Mouse (Mus musculus) MEL-GATA-1-ER (cell line): ENCODE data around the gene Olfr1168.
"Not testable (repeated sequence)": the region's sequence is repeated elsewhere in the genome, so short reads cannot be mapped to it uniquely, and the experiment has no call there.

Experiments
- DNase-seq: peaks from one replicate; pipeline ENCODE4 v3.0.0-alpha.2; 2012; ENCODE audit warnings: low read depth; ENCODE audit errors: extremely low read depth

Olfr1168 gene

GRCm38 (mm10) chr2:88181580-88181979, at the start of gene Olfr1168:
Gene Olfr1168, plus strand, starts transcription at chr2:88181880.
- DNase-seq: no peak

- not testable (repeated sequence) for DNase-seq
These were observed 26.6 kb upstream of the Olfr1168 start, which contains the start of gene Olfr1167 for GRCm38 (mm10) chr2:88155093-88155492. Gene Olfr1167, minus strand, starts transcription at chr2:88155193.

- DNase-seq: no peak
These were observed 39.1 kb downstream of the Olfr1168 start for GRCm38 (mm10) chr2:88220784-88221183.

- DNase-seq: no peak
These were observed 46.6 kb downstream of the Olfr1168 start, which contains the start of gene Olfr1170 for GRCm38 (mm10) chr2:88228234-88228633. Gene Olfr1170, minus strand, starts transcription at chr2:88228334.
